Mouse (Mus musculus): ENCODE results near the gene Abca17.

The Abca17 gene

DNA sequence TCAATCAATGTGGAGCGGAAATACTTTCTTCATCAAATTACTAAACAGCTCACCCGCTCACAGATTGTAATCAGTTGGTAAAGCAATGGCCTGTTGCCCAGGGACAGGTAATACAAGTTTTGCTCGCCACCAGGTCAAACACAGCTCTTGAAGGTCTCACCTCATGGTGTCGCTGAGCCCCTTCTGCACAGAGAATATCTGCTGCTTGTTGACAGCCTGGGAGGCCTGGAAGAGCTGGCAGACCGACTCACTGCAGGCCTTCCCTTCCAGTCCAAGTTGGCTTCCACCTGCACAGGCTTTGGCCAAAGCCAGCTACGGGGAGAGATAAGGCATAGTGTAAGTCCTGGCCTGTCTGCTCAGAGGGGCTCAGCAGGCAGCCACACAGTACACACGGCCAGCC lies 113.9 kb downstream of the Abca17 start:
- DNase-seq (ENCODE audit: low spot score): no peak

DNA sequence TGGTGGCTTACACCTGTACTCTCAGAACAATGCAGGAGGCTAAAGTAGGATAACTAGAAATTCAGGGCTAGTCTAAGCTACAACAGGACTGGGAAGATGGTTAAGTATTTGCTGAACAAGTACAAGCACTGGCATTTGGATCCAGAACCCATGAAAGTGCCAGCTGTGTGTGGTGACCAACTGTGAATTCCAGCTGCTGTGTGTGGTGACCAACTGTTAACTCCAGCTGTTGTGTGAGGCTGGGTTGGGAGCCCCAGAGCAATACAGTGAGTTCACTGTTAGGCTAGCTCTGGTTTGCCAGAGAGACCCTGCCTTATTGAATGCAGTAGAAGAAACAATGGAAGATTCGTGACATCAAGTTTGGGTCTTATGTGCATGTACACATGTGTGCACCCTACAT lies 114.4 kb downstream of the Abca17 start:
- no peak for DNase-seq (ENCODE audit: low spot score)

DNA sequence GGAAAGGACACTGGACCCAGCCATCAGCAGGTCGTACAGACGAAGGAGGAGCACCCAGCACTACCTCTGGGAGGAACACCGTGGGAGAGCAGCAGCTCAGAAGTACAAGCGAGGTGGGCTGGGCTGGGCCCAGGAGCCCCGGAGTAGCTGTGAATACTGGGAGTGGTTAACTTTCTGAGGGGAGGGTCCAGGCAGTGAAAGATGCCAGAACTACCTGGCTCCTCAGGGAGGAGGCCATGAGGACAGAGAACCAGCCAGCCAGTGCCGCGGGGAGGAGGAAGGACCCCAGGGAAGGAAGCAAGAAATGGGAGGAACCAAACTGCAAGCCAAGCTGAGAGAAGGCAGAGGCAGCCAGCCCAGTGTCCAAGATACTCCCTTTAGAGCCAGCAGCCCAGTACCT lies 122.9 kb downstream of the Abca17 start:
- DNase-seq (ENCODE audit: low spot score): no peak

DNA sequence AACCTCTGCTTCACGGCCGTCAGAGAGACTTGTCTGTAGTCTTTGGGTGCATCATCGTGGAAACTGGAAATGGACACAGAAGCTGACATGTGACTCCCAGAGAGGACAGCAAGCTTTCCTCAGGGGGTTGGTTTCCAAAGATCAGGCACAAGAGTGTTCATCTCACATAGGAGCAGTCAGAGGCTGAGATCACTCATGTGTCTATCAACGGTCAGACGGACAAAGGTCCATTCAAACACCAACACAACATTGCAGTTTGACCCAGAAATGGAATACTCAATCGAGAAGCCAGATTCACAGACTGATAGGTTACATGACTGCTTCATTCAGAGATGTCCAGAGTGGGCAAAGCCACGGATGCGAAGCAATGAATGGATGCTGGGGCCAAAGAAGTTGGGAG lies 124.1 kb downstream of the Abca17 start:
- DNase-seq (ENCODE audit: low spot score): no peak

DNA sequence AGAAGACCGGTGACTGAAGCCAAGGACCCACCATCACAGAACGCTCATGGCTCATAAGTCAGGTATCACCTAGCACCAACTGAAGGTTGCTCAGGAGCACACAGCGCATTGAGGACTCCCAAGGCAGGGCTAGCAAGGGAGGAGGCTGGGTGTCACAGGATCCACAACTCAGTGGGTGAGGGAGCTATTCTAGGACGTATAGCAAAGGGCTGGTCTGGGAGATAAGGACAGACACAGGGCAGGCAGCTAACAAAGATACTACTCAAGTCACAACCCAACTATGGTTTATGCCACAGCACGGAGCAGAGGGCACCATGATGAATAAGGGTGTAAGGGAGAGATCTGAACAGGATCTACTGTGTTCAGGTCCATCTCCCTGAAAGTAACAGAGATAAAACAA lies 125.0 kb downstream of the Abca17 start:
- DNase-seq (ENCODE audit: low spot score): no peak

DNA sequence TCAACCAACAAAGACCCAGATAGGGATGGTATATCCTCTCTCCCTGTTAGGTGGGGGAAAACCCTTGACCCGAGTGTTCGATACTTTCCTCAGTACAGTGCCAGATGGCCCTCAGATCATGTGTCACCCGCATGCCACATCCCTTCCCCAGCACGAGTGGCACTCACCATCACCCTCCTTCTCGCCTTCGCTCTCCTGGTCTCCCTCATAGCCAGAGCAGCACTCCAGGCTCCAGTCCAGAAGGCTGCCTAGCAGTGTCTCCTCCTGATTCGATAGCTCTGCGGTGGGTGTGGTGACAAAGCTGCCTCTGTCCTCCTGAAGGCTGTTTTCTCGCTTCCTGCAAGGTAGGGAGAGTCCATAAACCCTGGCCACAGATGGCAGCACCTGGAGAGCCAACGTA lies 126.1 kb downstream of the Abca17 start:
- DNase-seq (ENCODE audit: low spot score): no peak

DNA sequence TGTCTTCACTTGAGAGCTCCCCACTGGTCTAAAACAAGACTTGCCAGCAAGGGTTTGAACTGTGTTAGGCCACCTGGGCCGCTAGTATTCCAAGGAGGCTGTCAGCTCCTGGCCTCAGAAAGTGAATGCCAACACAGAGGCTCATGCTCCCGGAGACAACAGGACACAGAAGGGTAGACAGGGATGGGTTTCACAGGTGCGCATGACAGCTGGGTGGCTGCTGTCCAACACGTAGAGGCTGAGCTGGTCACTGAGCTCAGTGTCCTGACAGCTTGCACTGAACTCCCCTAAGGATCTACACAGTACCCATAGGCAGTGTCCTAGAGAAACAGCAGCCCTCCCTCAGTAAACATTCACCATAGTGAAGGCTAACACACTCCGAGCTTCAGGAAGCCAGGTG lies 127.4 kb downstream of the Abca17 start:
- DNase-seq (ENCODE audit: low spot score): no peak

DNA sequence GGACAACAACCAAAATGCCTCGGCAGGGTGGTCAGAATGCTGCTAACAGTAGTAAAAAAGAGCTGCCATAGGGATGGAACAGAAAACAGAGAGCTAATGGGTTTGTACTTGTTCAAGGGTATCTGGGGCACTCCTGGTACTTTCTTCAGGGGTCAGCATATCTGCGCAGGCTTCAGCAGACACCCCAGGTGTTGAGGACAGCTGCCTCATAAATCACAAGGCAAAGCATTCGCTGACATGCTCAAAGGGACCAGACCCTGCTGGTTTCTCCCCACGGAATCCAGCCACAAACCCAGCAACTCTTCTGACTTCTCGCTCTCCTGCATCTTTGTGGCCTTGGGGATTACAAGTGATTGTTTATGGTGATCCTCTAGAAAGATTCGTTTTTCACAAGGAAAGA lies 128.2 kb downstream of the Abca17 start:
- DNase-seq (ENCODE audit: low spot score): no peak

DNA sequence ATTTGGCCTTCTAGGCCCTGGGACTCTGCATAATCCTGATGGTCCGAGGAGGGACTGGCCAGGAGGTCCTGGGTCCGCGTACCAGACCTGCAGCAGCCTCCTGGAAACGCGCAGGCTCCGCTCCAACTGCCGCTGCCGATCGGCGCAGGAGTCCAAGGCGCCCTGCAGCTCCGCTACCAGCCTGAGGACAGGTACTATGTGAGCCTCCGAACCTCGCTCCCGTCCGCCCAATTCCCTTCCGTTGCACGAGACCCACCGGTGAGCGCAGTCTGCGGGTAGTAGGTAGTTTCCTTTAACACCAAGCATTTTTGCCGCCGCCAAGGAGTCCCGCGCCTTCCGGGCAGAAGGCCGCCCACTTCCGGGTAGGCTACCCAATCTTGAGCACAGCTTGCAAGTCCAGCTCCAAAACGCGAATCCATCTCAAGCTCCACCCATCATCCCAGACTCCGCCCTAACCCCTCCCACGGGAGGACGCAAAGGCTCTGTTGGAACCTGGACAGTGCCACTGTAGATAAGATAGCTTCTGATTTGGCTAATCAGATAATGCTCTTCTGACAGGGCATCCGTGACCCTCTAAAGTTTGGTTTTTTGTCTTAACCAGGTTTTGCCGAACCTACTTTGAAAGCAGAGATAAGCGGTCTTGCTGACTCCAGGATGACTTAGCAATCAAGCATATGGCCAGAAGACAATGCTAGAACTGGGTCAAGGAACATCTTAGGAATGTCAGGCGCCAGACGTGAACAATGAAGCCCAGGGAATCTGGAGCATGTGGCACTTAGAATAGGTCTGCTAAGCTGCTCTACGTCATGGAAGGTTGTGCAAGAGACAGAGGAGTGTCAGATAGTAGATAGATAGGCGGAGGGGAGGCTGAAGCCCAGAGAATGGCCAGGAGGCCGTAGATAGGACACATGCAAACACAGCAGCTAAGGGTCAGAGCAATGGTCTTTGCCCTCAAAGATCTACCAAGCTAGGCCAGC lies 130.1 kb downstream of the Abca17 start, which contains the start of gene Tedc2:
TSS of gene Tedc2 (minus strand) at position 417 of the 977 bp plus-strand sequence.
- DNase-seq (ENCODE audit: low spot score): peak; percentile 80

DNA sequence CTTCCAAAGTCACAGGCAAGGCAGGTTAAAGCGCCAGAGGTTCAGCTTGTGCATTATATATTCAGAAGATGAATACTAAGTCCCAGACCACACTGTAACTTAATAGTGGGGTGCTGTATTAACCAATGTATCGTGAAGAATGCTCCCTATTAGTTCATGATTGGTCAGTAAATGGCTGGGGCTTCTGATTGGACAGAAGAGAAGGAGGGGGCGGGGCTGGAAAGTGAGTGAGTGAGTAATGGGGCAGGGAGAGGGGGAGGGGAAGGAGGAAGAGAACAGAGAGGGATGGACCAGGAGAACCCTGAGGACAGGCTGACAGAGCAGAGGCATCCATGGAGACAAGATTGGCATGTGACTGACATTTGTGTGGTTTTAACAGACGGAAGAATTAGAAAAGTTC lies 134.0 kb downstream of the Abca17 start:
- DNase-seq (ENCODE audit: low spot score): no peak
